Mouse (Mus musculus) c-Kit-positive CD71-positive TER-119-positive erythroid progenitor cells, embryonic 14.5 days (primary cell): ENCODE measurements around the gene Ccser1.
"Not testable (repeated sequence)": the region's sequence is repeated elsewhere in the genome, so short reads cannot be mapped to it uniquely, and the experiment has no call there.

ENCODE experiments used
- DNase-seq: peaks from one replicate; pipeline ENCODE4 v3.0.0-alpha.2; 2013; ENCODE audit warnings: low spot score

Ccser1 gene

GRCm38 (mm10) chr6:61225302-61225701 is 45.2 kb downstream of the Ccser1 start:
- no peak for DNase-seq

DNA sequence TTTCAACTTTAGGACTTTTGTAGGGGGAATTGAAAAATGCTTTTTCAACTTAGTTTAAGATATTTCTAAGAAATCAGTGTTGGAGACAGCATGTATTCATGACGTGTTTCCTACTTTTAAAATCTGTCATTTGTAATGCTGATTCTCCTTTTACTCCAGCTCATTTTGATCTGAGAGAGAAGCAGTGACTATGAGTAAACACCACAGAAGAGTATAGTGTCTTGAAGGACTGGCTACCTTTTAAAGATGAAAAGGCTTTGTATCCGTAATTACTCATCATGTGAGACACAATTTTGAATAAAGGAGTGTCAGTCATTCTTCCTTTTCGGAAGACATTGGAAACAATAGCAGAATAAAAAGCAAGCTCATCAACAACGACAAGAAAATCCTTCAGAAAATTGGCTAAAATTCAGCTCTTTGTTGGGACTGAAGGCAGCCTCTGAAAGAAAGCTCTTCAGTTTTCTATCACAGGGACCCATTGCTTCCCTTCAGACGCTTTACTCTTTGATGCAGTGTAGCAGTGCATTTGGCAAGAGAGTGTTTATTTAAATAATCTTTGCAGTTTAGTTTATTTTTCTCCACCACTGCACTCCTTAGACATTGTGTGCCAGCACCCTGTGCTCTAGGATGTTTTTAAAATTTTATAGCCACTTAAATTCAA is 50.1 kb downstream of the Ccser1 start:
- DNase-seq: no peak

GRCm38 (mm10) chr6:61233060-61233459 is 52.9 kb downstream of the Ccser1 start:
- no peak for DNase-seq

GRCm38 (mm10) chr6:61233548-61234187 is 53.5 kb downstream of the Ccser1 start:
- DNase-seq: no peak

- no peak for DNase-seq
These were observed 60.5 kb downstream of the Ccser1 start for GRCm38 (mm10) chr6:61240618-61241017.

- DNase-seq: no peak
These were observed 62.4 kb downstream of the Ccser1 start for GRCm38 (mm10) chr6:61242556-61242955.

DNA sequence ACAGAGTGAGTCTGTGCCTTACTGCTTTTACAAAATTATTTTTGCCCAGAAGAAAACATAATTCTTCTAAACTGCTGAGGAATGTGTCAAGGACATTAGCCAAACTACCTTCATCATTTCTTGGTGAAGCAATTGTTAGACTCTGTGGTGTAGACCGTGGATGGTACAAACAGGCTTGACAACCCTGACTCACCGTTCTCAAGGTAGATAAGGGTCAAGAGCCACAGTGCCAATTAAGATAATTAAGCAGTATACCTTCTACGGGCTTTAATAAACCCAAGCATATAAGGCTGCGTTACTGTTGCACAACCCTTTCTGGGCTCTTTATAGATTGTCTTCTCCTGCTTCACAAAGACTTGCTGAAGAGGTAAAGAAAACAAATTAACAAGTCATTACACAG is 66.4 kb downstream of the Ccser1 start:
- DNase-seq: no peak

DNA sequence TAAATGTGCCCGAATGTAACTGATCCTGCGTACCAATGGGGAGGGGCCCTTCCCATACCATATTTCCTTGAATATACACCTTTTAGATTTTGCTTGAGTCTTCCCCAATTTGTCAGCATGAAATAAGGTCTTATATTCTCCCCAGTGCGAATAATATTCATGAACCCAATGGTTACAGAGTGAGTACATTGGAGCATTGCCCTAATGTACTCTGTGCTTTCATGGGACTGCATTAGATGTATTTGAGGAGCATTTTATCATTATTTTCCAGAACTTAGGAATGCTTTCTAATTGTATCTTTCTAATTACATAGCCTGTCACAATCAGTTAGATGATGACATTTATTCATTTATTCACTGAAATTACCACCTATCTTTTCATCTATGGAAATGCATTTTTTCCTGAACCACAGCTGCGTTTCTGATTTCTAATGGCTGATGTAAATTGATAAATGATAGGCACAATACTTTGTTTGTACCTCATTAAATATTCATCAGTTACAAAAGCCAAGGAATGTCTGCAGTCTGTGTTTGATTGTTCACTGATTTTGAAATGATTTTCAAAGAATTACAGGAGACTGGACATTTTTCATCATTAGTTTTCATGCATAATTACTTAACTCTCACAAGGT is 67.8 kb downstream of the Ccser1 start:
- DNase-seq: no peak

GRCm38 (mm10) chr6:61248700-61249099 is 68.6 kb downstream of the Ccser1 start:
- no peak for DNase-seq

GRCm38 (mm10) chr6:61251232-61251631 is 71.1 kb downstream of the Ccser1 start:
- no peak for DNase-seq

GRCm38 (mm10) chr6:61252912-61253311 is 72.8 kb downstream of the Ccser1 start:
- no peak for DNase-seq

DNA sequence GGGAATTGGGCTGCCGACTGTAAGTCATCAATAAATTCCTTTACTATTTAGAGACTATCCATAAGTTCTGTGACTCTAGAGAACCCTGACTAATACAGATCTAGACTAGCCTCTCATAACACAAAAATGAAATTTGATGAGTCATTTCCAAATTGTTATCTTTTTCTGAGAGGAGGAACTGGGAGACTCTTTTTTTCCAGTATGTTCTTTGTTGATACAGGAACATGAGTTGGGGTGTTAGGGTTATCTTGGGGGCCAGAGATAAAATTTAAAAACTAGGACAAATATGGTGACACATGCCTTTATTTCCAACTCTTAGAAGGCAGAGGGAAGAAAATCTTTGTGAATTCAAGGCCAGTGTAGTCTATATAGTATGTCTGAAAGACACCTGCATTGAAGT is 75.8 kb downstream of the Ccser1 start:
- DNase-seq: not testable (repeated sequence)

DNA sequence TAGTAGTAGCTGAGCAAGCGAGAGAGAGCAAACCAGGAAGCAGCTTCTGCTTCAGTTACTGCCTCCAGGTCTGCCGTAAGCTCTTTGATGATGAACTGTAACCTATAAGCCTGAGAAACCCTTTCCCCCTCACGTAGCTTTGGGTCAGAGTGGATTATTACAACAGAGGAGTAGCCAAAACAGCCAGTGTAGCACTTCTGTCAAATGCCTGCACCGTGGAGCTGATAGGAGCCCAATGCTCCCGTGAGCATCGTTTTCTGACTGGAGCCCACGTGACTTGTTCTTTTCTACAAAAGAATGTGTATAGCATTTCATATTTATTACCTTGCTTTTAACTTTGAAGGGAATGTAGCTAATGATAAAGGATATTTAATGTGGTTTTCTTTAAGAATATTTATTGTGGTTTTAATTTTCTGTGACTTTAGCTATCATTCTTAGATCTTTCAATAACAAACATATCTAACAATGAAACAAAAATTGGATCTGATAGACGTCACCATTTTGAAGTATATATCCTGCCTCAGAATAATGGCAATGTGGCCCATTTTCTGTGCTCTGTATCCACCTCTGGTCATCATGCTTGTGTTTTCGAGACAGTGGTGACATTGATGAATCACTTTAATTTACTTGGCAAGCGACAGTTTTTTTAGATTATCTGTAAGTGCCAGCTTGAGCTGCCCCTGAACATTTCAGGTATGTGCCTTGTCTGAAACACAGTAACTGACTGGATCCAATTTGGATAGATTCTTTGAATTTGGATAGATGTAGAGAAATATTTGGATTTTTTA is 78.9 kb downstream of the Ccser1 start:
- DNase-seq: no peak

DNA sequence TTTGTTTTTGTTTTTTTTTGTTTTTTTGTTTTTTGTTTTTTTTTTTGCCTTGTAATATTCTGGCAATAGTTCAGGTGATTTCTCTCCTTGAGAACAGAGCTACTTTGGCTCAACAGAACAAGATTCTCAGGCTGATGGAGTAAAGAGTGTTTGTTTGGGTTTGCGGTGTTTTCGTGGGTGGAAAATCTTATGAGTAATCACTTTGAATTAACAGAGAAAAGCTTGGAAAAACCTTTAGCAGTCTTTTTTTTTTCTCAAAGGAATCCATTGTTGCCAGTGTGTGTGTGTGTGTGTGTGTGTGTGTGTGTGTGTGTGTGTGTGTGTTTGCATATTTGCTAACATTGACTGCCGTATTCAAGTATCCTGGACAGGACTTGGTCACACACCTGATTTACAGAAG is 81.3 kb downstream of the Ccser1 start:
- DNase-seq: no peak

- no peak for DNase-seq
These were observed 82.3 kb downstream of the Ccser1 start for GRCm38 (mm10) chr6:61262448-61262847.

DNA sequence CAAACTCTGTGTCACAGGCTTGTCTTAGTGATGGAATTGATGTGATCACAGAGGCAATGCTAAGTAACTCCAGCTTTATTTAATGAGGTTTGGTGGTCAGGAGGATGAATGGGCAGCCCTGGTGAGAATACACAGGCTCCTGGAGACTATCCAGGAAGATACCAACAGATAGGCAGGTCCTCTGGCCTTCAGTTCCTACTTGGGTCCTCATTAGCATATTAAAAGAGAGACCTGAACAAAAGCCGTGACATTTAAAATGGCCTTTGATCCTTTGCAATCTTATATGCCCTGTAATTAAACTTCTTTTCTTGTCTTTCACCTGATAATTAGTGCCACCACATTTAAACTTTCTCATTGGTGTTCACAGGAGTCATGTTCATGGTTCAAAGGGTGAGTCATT is 83.2 kb downstream of the Ccser1 start:
- DNase-seq: no peak

DNA sequence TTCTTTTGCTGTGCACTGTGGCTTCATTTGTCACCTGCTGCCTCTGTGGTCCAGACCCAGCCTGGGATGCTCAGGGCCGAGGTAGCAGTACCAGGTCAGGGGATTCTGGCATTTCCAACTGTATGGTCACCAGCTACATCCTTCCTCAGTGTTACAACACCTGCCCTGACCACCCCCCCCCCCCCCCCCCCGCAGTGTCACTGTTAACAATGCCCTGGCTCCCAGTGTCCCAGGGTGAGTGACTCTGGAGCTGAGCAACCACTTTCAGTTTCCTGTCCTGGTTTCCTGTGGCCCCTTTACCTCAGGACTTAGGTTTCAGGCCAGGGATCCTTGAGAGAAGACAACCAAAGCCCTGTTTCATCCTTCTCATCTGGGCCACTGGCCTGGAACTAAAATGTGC is 90.9 kb downstream of the Ccser1 start:
- no peak for DNase-seq

GRCm38 (mm10) chr6:61273430-61273829 is 93.3 kb downstream of the Ccser1 start:
- DNase-seq: no peak

- DNase-seq: no peak
These were observed 99.4 kb downstream of the Ccser1 start for GRCm38 (mm10) chr6:61279506-61279905.

- no peak for DNase-seq
These were observed 112.8 kb downstream of the Ccser1 start for GRCm38 (mm10) chr6:61292927-61293326.

- no peak for DNase-seq
These were observed 115.4 kb downstream of the Ccser1 start for GRCm38 (mm10) chr6:61295535-61295934.

- no peak for DNase-seq
These were observed 116.3 kb downstream of the Ccser1 start for GRCm38 (mm10) chr6:61296188-61297037.
